Mouse (Mus musculus): ENCODE results near the gene Rufy2.

DNA sequence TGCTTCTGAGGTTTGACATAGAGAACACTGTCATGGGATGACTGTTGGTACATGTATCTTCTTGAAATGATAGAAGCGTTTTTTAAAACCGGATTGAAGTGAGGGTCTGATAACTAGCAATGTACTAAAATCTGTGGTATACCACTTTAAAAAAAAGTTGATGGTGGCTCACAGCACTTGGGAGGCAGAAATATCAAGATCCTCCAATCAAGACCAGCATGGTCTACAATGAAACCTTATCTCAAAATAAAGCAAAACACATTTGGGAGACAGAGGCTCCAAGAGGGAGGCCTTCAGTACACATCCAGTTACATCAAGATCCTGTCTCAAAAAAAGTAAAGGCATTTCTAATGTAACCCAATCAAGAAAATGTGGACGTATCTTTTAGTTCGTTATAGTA, 41.7 kb downstream of the Rufy2 start:
- TF ChIP-seq CTCF (IDR thresholded peaks at IDR 0.05; ENCODE audit: low read depth, low read length) (no peak), POLR2A (IDR thresholded peaks at IDR 0.05; ENCODE audit: extremely low read depth, insufficient read depth, low read length) (no peak)
